Mouse (Mus musculus) kidney, adult 18-20 months (tissue): Measurements from ENCODE around the gene Mex3d.

ENCODE experiments used
- DNase-seq: peaks from one replicate; pipeline ENCODE4 v3.0.0; 2021

The Mex3d gene

DNA sequence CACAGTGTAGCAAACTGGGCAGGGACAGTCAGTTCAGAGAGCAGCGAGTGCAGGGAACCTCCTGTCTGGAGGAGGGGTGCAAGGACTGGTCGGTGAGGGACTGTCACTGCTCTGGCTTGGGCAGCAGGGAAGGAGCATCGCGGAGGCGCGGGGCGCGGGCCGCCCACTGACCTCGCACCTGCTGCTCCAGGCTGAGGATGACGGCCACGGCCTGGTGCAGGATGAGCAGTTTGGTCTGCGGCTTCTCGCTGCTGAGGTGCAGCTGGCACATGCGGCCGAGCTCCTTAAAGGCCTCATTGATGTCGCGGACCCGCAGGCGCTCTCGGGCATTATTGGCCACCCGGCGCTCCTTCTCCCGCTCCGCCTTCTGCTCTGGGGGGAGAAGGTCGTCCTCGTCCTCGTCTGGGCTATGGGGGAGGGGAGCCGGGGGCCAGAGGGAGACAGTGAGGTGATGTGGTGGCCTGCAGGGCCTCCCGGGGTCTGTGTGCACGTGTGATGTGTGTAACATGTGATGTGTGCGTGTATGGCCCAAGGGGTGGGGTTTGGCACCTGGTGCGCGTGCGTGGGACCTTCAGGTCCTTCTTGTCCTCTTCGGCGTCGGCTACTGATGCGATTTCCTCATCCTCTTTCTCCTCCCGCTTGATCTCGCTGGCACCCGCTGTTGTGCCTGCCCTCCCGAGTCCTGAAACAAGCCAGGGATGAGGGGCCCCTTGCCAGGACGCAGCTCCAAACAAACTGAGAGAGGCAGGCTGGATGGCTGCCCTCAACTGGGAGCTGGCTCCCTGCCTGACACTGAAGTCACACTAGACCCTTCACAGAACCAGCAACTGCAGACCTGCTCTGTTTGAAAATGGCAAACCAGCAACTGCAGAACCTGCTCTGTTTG, 25.4 kb upstream of the Mex3d start:
- DNase-seq: no peak

DNA sequence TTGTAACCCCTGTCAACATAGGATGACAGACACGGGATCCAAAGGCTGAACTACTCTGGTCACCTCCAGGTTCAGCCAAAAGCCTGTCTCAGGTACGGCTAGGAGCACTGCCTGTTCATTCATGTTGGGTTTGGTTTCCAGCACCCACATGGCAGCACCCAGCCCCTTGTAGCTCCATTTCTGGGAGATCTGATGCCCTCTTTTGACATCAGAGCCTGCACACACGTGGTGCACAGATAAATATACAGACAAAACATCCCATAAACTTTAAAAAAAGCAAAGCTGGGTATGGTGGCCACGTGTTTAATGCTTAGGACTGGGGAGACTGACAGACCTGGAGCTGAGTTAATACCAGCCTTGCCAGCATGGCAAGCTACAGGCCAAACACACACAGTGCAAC, 20.5 kb upstream of the Mex3d start:
- no peak for DNase-seq

DNA sequence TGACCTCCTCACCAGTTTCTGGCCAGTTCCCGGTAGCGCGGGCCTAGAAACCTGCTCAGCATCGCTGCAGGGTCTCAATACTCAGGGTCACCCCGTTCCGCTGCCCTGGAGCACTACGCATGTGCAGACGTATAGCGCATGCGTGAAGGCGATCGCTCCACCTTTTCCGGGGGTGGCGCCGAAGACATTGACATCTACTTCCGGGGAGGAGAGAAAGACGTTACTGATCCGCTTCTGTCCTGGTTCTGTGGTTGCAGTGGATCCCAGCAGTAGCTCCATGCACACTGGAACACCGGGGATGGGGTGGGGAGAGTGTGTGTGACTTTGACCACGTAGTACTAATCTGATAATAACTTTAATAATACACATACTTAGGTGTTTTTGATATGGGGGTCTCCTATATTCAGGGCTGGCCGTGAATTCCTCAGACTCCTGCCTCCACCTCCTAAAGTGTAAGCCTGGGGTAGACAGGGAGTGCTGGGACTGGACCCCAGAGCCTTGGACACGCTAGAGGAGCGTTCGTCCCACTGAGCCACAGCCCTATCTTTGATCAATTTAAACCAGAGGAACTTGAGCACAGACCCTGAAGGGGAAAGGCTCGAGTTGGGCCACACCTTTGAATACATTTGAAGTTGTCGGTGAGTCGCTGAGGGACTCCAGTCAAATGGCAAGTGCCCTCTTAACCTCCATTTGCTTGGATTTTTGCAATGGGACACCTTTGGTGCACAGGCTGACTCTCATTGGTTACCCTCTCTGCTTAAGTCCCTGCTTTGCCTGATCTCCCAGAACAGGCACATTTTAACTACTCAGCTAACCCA, 19.4 kb upstream of the Mex3d start, which contains the start of gene Uqcr11:
Uqcr11 (minus strand) TSS at position 147 of the 818 bp plus-strand sequence.
- peak; percentile 93 for DNase-seq

- DNase-seq: no peak
Measured at GRCm38 (mm10) chr10:80405481-80406173, 18.2 kb upstream of the Mex3d start.

DNA sequence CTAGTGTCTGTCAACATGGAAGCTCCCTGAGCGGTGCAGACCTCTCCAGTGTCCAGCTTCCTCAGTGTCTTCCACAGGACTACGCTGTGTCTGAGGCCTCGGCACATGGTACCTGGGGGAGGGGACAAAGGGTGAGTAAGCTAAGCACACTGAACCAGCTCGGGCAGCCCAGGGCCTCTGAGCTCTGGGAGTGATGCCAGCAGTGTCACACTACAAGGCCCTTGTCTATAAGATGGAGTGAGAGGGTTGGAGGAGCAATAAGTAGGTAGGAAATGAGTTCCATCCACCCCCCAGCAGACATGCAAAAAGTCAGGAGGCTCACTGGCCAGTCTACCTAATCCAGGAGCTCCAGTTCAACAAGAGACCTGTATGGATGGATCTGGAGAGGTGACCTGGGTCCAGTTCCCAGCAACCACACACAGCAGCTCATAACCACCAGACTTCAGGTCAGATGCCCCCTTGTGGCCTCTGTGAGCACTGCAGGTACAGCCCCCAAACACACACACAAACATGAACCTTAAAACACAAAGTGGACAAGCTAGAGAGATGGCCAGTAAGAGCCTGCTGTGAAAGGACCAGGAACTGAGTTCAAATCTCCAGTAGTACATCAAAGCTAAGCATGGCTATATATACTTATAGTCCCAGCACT, 15.7 kb upstream of the Mex3d start:
- DNase-seq: no peak

DNA sequence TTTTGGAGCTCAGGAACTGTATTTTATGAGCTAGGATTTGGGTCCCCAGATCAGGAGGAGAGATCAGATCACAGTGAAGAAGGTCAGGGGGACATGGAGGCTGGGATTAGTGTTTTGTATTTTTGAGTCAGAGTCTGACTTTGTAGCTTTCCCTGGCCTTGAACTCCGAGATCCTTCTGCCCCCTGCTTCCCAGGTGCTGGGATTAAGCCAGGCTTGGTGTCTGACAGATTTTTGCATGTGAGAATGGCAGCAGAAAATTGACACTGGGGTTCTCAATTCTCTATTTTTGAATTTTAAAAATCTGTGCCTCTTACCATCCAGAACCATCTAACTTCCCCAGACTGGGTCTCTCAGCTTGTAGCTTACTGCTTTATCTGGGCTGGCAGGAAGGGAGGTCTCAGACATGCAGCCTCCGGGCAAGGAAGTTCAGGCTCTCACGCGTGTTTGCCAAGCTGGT, 13.3 kb upstream of the Mex3d start:
- no peak for DNase-seq

DNA sequence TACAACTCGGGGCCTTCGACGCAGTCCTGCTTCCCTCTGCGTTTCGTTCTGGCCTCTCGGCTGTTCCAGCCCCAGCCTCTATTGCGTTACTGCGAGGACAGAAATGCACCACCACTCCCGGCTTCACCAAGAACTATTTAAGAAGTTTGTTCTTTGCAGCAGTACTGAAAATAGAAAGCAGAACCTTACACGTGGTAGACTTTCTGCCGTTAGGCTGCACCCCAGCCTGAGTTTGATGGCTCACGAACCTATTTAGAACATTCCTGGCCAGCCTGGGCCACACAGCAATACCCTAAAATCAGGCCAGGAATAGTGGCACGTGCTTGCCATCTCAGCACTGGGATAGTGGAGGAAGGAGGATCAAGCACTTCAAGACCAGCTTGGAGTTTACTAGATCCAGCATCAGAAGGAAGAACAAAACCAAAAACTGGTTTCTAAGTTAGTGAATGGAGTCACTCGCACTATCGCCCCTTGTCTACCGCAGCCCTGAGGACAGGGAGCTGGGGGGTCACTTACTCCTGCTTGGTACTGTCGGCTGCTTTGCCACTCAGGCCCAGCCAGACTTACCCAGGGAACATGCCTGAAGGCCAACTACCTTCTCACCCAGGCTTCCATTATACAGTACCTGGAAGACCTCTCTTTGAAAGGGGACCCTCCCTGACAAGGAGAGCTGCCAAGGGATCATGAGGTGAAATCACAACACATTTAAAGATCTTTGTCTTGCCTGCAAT, 12.7 kb upstream of the Mex3d start:
- DNase-seq: no peak

- peak; percentile 99 for DNase-seq
Measured at GRCm38 (mm10) chr10:80399191-80399972, 11.9 kb upstream of the Mex3d start, which contains the start of gene Mbd3. Gene Mbd3 (minus strand): TSS chr10:80399550.

GRCm38 (mm10) chr10:80398719-80399190, 11.3 kb upstream of the Mex3d start:
- peak; percentile 97 for DNase-seq

DNA sequence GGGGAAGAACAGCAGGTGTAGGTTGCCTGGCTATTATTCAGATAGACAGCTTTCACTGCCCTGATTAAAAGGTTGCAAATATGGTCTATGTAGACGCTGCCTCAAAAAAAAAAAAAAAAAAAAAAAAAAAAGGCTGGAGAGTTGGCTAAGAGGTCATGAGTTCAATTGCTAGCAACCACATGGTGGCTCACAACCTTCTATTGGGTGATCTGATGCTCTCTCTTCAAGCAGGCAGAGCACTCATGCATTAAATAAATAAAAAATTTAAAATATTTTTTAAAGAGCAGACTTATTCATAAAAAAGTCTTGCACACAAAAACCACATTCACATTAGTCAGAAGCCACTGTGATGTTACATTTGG, 10.7 kb upstream of the Mex3d start:
- no peak for DNase-seq

- DNase-seq: no peak
Measured at GRCm38 (mm10) chr10:80397524-80398173, 10.2 kb upstream of the Mex3d start.

GRCm38 (mm10) chr10:80396822-80397523, 9.5 kb upstream of the Mex3d start:
- DNase-seq: no peak

- DNase-seq: no peak
Measured at GRCm38 (mm10) chr10:80395025-80395627, 7.7 kb upstream of the Mex3d start.

DNA sequence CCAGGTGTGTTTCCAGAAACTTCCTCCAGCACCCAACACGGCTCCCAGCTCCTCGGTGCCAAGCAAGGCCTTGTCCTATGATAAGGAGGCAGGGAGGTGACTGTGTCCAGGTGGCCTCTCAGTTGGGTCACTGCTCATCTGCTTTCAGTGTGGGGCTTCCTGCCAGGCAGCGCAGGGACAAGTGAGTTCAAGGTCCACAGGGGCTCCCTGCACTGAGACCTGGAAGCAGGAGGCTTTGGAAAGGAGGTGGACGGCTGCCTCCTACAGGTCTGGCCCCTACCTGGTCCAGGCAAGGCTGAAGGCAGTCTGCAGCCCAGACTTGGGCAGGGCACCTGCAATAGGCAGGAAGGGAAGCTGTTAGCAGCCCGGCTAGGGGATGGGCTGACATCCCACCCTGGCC, 5.2 kb upstream of the Mex3d start:
- DNase-seq: peak; percentile 54

DNA sequence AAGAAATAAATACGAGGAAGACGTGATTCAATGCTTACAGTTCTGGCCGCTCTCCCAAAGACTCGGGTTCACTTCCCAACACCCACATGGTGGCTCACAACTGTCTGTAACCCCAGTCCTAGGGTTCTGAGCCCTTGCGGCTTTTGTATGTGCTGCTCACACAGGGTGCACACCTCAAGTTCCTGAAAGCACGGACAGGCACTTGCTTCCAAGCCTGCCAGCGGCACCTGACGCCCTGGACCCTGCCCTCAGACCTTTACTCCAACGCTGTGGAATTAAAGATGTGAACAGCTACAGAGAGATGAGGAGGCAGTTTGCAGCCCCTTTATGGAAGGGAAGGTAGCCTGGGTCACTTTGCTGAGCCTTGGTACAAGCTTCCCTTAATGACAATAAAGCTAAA, 3.2 kb upstream of the Mex3d start:
- DNase-seq: peak; percentile 51

DNA sequence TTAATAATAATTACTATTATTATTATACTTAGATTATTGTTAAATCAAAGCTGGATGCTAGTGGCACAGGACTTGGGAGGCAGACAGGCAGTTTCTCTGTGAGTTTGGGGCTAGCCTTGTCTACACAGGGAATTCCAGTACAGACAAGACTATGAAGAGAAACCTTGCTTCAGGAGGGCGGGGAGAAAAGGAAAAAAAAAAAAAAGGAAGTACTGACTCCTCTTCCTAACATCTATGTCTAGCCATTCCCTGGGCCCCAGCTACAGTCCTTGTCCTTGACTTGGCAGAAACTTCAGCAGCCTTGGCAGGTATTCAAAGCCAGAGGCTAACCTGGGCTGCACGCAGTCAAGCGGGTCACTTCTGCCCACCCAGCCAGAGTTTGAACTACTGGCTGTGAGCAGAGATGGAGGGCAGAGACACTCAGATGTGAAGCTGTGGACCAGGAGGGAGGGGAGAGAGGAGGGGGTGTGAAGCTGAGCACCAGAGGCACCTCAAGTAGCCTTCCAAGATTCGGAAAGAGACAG, 1.8 kb upstream of the Mex3d start:
- DNase-seq: no peak

DNA sequence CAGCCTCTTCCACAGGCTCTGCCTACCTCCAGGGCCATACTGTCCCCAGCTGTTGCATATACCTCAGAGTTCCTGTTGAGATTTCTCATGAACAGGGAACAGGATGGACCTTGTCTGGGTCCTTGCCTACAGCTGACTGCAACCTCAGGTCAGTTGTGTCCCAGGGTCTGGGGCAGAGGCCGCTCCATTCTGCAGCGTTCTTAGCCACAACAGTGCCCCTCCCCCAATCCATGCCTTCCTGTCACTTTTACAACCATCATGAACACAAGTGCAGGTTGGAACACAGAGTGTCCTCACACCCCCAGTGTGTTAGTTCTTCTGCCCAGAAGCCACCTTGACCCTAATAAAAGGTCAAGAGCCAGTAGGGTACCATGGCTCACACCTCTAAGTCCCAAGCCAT, 1.3 kb upstream of the Mex3d start:
- no peak for DNase-seq

DNA sequence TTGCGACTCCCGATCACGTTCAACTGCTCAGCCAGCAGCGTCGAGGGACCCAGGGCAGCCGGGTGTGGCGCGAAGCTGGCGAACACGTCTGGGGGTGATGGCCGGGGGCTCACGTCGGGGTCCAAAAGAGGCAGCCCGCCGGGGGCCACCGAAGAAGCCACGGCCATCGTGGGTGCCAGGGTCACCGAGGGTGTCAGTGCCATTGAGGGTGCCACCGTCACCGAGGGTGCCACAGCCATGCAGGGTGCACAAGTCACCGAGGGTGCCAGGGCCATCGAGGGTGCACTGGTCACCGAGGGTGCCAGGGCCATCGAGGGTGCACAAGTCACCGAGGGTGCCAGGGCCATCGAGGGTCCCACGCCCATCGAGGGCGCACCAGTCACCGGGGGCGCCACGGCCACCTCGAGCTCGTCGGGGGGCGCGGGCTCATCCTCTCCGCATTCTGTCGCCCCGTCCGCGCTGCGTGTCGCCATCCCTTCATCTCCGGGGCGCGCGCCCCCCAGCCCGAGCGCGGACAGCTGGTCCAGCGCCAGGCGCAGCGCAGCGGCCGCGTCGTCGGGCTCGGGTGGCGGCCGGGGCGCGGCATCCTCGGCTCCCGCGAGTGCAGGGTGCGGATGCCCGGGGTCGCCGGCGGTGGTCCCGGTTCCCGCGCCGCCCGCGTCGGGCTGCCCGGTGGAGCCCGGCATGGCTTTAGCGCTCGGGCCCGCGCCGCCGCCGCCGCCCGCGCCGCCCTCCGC, 556 bp downstream of the Mex3d start:
- no peak for DNase-seq
